Mouse (Mus musculus) ovary, adult 18-20 months (tissue): Measurements from ENCODE around the gene Tnfrsf25.
A peak's percentile ranks its signal among the peaks of the same experiment; 100 is the strongest.

ENCODE experiments used
- DNase-seq: peaks from one replicate; pipeline ENCODE4 v3.0.0; 2022; ENCODE audit warnings: low spot score, mixed read lengths

Gene Tnfrsf25

DNA sequence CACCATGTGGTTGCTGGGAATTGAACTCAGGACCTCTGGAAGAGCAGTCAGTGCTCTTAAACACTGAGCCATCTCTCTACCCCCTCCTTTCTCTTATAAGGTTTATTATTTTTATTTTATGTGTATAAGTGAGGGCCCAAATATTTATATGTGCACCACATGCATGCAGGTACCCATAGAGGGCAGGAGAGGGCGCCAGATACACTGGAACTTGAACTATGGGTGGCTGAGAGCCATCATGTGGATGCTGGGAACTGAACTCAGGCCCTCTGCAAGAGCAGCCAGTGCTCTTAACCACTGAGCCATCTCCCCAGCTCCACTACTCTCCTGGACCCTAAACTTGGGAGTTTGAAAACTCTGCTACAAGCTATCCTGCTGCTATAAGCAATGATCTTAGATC, 27.9 kb downstream of the Tnfrsf25 start:
- no peak for DNase-seq

DNA sequence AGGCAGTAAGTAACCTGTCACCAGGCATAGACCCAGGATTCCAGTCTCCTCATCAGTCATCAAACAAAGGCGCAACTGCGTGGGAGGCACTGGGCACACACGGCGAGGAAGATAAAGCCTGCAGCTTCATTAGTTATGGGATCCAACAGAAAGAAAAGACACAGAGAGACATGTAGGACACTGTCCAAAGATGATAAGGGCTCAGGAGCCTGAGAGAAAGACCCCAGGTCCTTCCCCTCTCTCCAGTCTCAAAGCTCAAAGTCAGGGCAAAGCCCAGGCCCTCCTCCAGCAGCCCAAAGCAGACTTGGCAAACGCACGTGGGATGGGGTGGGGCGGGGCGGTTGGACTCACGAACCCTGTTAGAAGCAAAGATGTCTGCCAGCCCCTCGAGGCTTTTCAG, 29.7 kb downstream of the Tnfrsf25 start:
- no peak for DNase-seq

DNA sequence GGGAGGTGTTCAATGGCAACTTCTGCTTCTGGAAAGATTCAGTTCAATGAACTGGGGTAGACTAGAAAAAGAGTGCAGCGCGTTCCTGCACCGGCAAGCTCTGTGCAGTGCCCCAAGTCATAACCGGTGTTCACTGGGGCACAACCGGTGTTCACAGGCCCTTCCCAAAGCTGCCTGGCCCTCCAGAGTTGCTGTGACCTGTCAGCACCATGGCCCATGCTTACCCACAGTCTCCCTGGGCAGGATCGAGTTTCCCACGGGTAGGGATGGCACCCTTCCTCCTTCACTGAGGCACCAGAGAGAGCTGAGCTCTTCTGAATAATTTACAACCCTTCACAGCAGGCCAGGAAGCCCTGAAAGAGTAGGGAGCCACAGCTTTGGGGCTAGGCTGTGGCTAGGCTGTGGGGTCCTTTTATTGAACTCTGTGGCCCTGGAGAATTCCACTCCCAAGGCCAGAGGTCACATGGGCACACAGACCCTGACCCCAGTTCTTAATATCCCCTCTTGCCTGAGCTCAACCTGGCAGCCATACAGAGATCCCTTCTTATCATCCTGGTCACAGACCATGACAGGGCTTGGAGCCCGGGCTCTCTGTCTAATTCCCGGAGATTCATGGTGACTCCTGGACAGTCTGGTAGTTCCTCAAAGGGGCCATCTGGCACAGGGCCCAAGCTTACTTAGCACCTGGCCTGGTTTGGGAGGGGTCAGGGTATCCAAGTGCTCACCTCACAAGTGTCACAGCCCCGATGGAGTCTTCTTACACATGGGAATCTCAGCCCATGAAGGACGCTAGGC, 30.5 kb downstream of the Tnfrsf25 start:
- DNase-seq: no peak

DNA sequence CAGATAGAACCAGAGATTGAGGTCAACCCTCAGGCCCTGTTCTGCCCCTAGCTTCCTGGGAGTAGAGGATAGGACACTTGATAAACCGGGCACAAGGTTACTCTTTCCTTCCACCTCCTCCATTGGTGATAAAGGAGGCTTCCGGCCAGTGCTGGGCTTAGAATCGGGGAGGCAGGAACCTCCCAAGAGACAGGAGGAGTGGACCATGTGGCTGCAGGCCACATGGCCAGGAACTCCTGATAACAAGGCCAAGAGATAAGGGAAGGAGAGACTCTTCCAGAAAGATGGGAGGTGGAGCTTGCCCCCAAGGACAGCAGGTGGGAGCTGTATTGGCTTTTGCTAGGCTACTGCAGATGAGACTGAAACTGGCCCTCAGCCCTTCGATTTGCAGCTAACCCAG, 34.8 kb downstream of the Tnfrsf25 start:
- no peak for DNase-seq

DNA sequence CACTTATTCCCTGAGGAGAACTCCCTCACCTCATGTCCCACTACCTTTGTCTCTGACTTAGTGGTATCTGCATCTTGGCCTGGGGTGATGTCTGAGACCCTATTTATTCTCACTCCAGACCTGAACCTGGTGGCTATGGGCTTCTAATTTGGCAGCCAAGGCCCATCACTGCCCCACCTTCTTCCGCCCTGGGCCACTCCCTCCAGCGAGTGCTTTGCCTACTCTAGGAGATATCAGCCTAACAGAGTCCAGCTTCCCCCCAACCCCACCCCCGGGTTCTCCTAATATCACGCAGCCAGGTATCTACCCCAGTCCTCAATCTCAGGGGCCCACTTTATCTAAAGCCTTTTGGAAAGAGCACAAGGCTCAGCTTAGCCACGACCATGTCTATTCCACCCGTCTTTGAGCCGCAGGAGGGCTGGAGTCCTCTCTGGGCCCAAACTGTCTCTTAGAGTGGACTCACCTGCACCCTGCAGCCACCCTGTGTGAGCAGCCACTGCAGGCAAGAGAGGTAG, 35.8 kb downstream of the Tnfrsf25 start:
- DNase-seq: no peak

DNA sequence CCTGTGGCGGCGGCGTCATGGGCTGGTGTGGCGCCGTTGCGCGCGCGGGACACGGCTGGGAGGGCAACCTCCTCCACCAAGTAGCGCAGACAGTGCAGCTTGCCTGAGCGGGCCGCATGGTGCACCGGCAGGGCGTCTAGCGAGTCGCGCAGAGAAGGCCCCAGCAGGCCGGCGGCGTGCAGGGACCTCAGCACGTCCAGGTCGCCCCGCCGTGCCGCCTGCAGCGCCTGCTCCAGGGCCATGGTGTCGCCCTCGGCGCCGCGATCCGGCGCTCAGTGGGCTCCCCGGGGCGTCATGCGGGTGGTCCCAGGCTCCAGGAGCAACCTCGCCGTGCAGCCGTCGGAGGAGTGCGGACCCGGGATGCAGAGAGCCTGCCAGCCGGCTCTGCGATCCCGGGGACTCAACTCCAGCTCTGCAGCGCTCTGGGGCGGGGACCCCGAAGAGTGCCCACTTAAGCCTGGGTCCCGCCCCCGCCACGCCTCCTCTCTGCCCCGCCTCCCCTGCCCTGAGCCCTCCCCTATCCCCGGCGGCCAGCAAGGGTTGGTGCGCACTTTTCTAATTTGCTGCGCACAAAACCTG, 36.3 kb downstream of the Tnfrsf25 start, which contains the start of gene Espn:
Gene Espn, minus strand, starts transcription at position 406 of the 579 bp plus-strand sequence.
- DNase-seq: peak; percentile 56

DNA sequence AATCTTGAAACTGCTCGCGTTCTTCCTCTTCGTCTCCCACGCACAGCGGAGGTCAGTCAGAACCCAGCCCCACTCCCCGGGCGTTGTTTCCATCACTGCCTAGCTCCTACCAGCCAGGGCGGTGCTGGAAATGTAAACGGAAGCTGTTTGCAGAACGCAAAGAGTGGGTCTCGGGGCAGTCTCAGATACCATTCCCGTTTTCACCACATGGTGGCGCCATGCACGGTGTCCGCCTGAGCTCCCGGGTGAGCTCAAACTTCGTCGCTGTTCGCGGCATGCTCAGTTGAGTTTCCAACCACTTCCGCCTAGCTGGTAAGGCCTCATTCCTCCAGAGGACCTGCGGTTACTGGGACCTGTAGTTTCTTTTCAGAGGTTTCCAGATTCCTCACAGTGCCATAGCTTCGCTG, 38.0 kb downstream of the Tnfrsf25 start:
- DNase-seq: no peak

DNA sequence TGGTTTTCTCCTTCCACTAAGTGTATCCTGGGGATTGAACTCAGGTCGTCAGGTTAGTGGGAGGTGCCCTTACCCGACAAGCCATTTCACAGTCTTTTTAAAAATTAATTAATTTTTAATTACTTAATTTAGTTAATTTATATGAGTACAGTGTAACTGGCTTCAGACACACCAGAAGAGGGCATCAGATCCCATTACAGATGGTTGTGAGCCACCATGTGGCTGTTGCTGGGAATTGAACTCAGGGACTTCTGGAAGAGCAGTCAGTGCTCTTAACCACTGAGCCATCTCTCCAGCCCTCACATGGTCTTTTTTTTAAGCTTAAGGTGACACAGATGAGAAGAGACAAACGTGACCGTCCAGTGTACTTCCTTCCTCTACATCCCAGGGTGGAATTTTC, 39.3 kb downstream of the Tnfrsf25 start:
- DNase-seq: no peak

DNA sequence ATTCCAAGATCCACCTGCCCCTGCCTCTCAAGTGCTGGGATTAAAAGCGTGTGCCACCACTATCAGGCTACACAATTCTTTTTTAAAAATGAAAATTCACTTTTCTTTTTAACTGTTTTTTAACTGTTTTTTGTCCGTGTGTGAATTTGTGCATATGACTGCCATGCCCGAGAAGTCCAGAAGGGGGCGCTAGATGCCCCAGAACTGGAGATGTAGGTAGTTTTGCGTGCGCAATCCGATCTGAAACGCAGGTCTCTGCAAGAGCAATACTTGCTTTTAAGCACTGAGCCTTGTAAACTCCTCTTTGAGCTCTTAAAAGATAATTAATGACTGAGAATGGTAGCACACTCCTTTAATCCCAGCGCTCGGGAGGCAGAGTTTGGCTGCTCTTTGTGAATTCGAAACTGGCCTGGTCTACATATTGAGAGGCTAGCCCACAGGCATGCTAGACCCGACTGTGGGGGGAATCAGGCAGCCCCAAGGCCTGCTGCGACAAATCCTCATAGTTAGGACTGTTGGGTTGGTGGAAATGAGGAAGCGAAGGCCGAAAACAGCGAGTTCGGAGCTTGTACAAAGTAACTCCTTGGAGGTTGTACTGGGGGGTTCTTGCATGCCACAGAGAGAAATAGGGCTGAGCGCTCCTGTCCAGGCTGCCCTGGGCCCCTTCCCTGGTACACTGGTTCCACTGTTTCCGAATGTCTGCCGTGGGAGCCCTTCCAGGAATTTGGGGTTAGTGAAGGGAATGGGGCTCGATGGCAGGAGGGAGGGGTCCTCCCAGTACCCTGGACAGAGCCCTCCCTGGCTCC, 42.2 kb downstream of the Tnfrsf25 start:
- no peak for DNase-seq

DNA sequence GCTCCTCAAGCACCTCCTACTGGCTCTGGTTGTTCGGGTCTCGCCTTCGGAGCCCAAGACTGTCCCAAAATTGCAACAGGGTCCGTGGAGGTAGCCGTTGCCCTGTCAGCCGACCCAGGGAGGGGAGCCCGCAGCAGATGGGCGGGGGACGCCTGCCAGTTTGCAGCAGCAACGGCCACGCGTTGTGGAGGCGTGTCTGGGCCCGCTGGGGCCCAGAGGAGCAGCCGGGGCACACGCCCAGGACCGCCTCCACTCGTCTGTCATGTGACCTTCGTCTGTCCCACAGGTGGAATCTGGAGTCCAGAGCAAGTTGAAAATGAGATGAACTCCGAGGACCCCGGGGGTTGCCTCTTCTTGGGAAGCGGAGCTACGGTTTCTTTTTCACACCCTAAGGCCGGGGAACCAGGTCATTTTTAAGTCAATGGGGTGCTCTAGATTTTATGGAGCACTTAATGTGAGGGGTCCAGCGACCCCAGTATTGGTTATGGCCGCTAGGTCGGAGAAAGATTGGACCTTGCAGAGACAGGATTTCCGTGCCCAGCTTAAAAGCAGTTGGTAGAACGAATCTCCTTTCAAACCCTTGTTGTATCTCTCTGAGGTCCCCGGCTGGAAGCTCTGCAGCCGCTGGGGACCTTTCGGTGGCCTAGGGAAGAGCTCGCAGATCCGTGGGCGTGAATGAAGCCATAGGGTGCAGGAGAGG, 43.0 kb downstream of the Tnfrsf25 start, which contains the start of gene Hes2:
Gene Hes2, plus strand, starts transcription at position 283 of the 700 bp plus-strand sequence.
- no peak for DNase-seq

DNA sequence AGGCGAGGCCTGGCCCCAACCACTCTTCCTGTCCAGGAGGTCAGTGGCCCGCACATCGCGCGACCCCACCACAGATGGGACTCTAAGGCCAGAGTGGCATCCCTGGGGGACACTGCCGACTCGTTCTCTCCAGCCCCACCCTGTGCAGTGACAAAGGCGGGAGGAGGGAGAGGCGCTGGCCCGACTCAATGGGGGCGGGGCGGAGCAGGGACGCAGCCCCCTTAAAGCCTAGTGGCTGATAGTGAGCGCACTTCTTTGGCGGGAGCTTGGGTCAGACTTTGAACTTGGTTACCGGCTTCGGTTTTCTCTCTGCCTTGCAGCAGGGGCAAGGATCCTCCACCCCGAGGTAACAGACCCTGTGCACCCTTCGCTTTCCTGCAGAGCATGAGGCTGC, 43.5 kb downstream of the Tnfrsf25 start:
- DNase-seq: no peak

DNA sequence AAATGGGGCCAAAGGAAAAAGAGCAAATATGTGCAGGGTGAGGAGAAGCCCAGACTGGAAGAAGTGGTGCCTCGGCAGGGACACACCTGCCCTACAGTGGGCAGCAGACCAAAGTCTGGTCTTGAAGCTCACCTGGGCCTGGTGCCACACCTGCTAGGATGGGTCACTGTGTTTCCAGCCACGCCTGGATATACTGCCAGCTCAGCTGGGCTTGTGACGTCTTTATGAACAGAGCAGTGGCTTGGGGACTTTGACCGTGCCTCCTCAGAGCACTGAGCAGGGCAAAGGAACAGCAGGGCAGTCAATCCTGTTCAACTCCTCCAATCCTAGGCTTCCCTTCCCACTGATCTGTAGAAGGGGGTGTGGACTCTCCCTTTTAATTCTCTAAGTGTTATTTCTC, 45.0 kb downstream of the Tnfrsf25 start:
- DNase-seq: no peak

DNA sequence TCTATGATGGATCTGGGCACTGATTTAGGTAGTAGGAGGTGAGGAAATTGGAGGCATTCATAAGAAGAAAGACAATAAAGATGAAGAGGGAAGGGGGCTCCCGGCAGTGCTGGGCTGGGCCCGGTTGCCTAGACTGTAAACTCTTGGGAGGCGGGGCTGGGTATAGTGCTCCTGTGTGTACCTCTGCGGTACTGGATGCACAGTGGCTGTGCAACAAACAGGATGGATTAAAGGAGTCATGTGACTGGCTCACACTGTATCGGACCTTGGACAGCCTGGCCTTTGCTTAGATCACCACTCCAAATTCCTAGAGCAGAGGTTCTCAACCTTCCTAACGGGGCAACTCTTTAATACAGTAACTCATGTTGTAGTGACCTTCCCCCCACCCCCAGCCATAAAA, 45.9 kb downstream of the Tnfrsf25 start:
- DNase-seq: no peak

DNA sequence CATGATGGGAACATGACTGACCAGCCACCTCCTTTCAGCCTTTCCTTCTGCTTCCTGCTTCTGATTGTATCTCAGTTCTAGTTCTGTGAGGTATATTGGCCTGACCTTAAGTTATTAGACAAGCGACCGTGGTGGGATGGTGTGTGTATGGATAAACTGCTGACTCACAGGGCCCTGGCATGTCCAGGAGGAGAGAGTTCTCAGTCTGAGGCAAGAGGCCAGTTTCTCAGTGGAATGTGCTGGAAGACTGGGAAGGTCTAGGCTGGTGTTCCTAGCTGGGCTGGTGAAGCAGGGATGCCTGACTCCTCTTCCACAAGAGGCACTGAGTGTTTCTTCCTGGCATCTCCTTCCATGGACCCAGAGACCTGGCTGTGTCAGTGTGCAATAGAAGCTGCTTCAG, 47.0 kb downstream of the Tnfrsf25 start:
- DNase-seq: no peak

DNA sequence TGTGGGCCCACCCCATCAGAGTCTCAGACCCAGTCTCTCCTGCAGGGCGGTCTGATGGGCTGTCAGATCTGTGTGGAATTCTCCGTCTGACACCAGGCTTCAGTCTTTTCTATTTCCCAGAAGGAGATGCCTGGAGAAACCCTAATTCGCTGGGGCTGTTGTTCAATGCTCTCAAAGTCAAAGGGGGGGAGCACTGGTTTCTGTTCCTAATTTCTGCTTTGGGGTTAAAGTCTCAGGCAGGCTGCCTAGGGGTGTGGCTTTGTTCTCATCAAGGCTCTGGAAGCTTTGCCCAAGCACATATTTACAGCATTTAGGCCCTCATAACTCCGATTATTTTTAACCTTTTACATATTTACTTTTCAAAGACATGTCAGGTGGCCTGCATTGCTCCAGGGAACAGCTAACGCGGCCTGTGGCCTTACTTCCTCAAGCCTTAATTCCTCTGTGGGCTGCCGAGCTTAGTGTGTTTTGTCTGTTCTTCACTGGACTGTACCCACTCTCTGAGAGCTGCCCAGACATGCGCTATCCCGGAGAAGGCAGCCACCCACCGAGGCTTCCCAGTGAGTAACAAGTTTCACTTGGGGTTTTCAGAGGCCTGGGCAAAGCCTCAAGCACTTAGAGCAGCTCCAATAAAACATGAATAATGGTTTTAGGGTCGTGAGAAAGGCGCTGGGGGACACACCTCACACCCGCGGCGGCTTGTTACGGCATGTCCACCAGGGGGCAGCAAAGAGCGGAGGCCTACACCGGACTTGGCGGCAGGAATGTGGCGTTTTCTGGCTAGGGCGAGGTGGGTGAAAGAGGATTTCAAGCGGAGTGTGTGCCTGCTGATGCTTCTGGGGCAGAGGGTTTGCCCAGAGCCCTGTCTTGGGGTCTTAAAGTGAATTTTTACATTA, 49.5 kb downstream of the Tnfrsf25 start:
- no peak for DNase-seq

DNA sequence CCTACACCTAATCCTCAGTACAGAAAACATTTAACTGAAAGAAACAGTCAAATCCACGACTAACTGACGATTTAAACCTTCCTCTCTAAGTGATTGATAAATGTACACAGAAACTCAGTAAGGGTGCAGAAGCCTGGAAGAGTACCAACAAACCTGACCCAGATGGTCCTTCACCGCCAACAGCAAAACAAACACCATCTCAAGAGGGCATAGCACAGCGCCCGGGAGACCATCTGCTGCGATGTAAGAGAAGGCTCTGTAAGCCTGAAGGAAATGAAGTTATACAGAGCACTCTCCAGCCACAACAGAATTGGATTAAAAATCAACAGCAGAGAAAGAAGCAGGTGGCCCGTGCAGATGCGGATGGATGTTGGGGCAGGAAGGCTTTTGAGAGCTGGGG, 52.3 kb downstream of the Tnfrsf25 start:
- no peak for DNase-seq

DNA sequence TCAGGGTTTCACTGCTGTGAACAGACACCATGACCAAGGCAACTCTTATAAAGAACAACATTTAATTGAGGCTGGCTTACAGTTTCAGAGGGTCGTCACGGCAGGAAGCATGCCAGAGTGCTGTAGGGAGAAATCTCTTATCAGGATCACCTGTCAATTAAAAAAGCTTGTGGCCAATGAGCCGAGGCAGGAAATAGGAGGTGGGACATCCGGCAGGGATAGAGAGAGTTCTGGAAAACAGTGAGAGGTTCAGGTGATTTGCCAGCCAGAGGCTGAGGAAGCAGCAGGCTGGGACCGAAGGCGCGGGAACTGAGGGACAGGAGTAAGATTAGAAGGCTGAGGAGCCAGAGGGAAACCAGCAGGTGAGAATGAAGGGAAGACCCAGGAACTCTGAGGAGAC, 53.4 kb downstream of the Tnfrsf25 start:
- no peak for DNase-seq
